Mouse (Mus musculus): Measurements from ENCODE around the gene Atp6v0a1. TPM values are rescaled to one million over a fixed set of nuclear protein-coding genes. Genes with fewer than 3 reads are reported as not detected.
"Not testable (repeated sequence)": the region's sequence is repeated elsewhere in the genome, so short reads cannot be mapped to it uniquely, and the experiment has no call there.

Gene Atp6v0a1
- total RNA-seq, 1 experiment from 2014 or later = 144 TPM

DNA sequence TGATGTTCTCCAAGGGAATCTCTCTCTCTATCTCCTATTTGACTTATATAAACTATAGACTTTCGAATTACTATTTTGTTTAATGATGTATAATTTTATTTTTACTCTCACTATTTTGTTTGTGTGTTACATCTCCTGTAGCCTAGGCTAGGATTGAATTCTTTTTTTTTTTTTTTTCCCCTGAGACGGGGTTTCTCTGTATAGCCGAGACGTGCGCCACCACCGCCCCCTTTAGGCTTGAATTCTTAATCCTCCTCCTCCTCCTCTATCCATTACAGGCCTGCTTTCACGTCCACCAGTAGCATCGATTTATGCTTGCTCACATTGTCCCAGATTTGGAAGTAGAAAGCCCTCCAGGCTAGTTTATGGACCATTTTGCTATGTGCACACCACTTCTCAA, 27.2 kb upstream of the Atp6v0a1 start:
- DNase-seq = no peak

DNA sequence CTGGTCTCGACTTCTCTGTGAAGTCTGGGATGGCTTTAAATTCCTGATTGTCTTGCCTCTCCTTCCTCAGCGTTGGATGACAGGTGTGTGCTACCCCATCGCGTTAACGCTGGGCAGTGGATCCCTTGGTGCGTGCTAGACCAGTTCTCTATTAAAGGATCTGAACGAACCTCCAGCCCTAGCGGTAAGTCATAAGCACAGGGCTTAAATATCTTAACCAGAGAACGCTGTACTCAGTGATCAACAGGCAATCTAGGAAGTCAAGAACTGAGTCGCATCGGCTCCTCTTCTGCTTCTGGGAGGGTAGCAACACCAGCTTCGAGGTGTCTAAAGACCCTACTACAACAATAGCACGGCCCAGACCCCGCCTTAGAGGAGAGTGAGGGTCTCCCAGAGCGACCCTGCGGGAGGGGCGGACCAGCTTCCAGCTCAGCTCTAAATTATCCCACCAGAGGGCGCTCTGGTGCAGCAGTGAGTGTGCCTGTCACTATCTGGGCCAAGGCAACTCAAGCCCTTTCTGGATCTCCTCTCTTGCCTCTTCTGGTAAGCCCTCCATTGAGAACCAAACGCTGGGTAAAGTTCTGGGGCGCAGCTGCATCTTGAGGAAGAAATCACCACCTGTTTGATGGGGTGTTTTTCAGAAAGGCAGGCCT, 26.0 kb upstream of the Atp6v0a1 start:
- DNase-seq = peak; percentile 85

DNA sequence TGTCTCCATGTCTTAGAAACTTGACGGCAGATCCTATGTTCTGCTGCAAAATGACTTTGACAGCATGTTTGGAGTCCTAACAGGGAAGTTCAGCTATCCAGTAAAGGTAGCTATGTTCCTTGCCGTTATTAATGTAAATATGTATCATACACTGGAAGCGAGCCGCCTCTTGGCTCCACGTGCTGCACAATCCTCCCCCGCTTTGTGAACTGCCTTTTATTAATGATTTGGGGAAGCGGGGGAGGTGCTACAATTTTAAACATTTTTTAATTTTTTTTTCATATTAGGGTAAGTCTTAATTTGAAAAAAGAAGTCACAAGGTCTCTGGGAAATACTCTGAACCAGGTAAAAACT, 25.5 kb upstream of the Atp6v0a1 start:
- no peak for DNase-seq

DNA sequence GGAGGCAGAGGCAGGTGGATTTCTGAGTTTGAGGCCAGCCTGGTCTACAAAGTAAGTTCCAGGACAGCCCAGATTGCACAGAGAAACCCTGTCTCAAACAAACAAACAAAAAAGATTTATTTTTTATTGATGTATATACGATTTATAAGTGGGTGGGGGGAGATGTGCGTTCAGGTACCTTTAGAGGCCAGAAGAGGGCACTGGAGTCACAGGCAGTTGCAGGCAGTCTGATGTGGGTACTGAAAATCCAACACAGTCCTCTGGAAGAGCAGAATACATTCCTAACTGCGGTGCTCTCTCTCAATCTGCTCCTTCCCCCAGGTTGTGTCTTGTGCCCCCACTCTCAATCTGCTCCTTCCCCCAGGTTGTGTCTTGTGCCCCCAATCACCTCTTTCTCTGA, 23.6 kb upstream of the Atp6v0a1 start:
- DNase-seq = no peak

DNA sequence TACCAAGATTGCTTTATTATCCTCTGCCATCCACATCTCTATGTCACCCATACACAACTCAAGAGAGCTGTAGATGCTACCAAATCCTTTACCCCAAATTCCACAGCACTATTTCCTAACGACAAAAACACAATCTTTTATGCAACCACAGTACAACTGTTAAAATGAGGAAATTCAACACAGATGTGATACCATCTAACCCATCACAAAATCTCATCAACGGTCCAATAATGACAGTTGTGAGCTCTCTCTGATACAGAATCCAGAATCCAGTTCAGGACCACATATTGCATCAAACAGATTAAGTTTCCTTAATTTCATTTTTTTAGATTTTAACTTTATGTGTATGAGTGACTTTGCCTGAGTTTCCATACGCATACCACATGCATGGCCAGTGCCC, 20.6 kb upstream of the Atp6v0a1 start:
- no peak for DNase-seq

DNA sequence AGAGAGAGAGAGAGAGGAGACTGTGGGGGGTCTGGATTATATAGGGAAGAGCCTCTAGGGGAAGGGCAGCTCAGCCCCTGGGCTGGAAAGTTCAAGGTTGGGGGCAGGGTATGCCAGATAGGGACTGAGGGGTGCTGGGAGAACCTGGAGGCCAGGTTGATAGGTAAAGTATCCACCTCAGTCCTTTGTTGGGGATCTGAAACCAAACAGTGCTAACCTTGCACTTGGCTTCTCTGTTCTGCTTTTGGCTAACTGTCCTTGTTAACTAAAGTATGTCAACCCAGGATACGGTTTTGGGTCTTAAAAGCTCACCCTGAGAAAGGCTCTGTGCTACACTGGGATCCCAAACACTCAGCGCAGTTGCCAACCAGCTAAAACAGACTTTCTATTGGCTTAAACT, 19.6 kb upstream of the Atp6v0a1 start:
- DNase-seq = no peak

DNA sequence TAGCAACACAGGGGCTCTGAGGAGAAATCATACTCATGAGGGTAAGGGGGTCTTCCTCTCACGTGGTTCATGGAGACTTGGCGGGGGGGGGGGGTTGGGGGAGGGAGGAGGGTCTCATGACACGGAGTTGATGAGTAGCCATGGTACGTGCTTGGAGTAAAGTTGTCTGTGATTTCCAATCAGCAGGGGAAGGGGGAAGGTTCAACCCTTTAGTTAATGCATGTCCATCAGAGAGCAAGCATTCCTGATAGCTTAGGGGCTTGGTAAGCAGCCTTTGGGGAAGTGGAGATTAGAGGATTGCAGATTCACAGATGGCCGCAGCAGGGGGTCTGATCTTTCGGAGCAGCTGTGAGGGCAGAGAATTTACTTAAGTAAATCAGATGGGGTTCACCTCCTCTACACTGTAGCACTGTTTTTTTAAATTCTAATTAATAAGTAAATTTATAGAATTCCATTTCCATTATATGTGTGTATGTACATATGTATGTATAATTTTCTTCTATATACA, 18.2 kb upstream of the Atp6v0a1 start:
- DNase-seq = no peak

DNA sequence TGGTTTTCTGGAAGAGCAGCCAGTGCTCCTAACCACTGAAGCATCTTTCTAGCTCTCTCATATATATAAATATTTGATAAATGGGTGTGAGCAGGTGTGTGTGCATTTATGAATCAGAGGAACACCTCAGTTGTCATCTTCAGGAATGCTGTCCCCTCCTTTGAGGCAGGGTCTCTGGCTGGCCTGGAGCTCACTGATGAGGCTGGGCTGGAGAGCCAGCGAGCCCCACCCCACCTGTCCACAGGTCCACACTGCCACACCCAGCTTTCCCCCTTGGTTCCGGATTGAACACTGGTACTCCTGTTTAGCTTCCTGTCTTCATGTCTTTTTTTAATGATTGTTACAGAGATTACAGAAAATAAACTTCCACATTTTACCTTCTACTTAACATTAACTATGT, 15.8 kb upstream of the Atp6v0a1 start:
- DNase-seq = no peak

DNA sequence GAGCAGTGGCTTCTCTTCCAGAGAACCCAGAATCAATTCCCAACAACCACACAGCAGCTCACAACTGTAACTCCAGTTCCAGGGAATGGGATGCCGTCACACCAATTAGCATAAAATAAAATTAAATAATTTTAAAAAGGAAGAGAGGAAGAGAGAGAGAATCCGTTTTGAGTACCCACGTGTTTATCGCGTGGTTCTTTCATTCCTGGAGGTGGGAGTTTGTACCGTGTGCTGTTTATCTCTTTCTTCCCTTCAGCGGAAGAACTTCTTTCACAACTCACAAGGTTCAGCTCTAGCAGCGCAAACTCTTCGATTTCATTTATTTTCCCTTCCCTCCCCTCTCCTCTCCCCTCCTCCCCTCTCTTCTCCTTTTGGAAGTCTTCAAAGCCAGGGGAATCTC, 15.0 kb upstream of the Atp6v0a1 start:
- no peak for DNase-seq

DNA sequence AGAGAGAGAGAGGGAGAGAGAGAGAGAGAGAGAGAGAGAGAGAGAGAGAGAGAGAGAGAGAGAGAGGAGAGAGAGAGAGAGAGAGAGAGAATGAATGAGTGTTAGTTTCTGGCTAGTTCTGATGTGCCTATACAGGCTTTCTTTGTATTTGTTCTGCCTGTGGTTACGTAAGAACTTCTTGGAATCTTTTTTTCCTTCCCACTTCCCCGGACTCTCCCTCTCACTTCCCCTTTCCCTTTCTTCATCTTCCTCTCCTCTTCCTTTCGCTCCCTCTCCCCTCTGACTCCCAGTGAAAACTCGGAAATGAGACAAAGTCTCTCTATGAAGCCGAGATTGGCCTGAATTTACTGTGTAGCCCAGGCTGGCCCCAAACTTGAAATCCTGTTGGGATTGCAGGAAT, 14.6 kb upstream of the Atp6v0a1 start:
- DNase-seq = no peak

DNA sequence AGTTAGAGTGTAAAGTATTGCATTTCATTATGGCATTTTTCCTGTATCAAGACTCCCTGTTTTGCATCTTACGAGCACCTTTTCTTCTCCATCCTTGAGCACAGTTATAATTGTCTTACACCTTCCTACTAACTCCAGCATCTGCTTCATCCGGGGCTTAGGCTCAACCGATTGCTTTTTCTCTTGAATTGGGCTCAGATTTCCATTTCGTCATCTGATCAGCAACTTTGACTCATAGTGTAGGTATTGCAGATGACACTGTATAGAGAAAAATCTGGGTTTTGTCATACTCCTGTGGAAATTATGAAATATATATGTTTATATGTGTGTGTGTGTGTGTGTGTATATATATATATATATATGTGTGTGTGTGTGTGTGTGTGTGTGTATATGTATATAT, 12.8 kb upstream of the Atp6v0a1 start:
- no peak for DNase-seq

DNA sequence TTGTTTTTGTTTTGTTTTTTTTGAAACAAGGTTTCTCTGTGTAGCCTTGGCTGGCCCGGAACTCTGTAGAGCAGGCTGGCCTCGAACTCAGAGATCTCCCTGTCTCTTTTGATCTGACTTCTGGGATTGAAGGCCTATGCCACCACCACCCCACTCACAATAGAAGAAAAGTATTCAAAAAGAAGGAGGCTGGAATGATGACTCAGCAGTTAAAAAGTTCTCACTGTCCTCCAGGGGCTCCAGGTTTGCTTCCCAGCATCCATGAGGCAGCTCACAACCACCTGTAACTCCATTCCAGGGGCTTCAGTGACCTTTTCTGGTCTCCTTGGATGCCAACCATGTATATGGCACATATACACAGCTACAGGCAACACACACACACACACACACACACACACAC, 10.4 kb upstream of the Atp6v0a1 start:
- no peak for DNase-seq

DNA sequence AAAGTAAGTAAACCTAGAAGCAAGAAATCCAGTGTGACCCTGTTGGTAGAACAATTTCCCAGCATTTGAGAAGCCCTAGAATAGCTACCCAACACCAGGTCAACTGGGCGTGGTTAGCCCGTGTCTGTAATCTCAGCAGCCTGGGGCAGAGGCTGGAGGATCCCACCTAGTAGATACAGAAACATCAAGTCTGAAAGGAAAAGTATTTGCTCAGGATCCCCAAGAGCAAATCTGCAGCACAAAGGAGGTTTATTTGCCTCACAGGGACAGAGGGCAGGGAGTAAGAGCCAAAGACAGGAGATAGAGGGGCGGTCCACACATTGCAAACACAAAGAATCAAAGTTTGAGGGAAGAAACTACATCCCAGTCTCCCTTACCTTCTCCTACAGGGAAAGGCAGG, 10.0 kb upstream of the Atp6v0a1 start:
- no peak for DNase-seq

DNA sequence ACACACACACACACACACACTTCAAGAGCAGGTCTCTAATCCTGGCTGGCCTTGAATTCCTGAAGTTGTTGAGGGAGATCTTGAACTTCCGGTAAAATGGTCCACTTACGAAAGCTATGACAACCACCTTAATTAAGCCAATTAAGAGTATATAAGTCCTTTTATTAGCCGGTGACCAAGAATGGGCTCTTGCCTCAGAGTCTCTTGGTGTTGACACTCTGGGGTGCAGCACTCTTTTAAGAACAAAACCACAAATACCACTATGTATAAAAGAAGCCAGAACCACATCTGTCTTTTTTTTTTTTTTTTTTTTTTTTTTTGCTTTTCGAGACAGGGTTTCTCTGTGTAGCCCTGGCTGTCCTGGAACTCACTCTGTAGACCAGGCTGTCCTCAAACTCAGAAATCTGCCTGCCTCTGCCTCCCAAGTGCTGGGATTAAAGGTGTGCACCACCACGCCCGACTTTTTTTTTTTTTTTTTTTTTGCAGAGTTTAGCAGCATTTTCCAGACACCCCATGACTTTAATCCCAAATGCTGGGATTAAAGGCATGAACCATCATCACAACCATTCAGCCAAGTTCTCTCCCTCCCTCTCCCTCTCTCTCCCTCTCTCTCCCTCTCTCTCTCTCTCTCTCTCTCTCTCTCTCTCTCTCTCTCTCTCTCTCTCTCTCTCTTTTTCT, 7.2 kb upstream of the Atp6v0a1 start:
- DNase-seq = not testable (repeated sequence)

DNA sequence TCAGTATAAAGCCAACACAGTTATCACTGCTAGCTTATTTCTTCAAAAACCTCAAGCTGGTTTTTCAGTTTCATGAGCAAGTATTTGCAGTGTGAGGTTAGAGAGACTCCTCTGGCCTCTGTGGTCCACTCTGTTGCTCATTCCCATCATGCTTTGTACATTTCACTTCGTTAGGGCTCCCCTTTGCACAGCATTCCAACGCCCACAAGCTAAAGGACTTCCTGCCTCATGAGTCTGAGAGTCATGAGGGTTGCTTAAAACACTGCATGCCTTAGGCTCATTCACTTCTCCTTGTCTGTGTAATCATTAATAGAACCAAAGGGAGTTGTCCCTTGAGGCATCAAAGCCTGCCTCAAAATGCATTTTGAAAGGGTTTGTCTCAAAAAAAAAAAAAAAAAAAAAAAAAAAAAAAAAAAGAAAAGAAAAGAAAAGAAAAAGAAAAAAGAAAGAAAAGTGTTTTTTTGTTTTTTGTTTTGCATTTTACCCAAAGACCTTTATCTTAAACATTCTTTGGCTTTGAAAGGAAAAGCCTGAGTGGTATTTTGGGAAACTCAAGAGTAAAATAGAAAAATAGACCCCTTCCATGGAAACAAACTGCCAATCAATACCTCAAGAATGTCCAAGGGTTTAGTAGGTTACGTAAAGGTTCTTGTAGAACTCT, 6.1 kb upstream of the Atp6v0a1 start:
- DNase-seq = no peak

DNA sequence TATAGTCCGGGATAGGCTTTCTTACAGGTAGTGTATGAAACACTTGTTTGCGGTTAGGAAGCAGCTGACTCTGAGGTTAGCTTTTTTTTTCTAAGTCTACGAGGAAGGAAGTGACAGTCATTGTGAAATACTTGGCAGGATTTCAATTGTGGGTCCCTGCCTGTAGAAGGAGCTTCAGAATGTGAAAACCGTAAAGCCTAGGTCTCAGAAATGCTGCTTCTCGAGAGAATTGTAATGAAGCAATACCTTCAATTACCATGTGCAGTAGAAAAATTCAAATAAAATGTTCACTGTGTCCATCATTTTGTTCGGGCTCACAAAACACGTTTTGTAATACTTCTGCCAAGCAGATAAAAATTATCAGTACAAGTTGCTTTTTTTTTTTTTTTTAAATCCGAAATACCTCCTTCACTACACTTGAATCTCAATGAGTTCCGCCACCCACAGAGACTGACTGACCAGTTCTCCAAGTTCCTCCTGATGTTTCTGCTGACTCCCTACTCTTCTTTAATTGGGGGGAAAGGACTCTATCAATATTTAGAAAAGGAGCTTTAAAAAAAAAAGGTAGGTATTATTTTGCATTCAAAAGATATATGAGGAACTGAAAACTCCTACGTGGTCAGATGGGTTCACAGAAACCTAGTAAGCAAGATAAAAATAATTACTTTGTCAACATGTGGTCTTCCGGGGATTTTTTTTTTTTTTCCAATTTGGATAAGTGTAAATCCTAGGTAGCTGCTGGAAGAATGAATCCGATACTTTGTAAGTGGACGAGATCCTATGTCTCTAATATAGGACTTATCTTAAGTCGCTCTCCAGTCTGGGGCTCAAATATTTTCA, 826 bp upstream of the Atp6v0a1 start:
- no peak for DNase-seq

DNA sequence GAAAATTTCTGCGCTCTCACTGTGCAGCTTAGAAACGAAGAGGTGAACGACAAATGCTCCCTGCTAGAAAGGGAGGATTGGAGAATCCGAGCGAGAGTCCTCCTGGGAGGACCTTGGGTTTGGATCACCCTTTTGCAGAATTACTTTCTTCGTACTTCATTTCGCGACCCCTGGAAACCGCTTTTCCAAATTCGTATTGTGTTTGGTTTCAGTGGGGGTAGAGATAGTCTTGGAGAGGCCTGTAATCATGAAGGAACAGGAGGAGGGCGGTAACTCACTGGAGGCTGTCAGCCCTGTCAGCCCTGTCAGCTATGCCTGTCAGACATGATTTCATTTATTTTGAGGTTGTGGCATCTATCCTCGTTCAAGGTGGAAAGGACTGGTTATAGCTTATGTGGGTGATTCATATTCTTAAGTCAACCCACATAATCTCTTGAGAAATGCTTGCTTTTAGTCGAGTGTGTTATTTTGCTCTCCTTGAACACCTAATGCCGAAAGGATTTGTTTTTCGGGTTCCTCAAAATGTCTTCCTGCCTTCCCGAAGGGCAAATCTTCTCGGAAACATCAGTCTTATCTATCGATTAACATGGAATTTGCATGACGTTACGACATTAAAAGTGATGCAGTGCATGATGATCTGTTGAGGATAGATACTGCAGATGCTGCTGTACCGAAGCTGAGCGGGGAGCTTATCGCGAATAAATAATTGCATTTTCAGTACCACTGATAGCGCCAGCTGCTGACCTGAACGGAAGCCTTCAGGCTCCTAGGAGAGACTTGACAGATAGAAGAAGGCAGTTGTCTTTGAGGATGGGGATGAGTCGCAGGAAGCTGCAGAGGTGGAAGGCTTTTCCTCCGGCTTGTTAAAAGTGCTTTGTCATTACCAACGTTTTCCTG, 884 bp downstream of the Atp6v0a1 start:
- DNase-seq = no peak

DNA sequence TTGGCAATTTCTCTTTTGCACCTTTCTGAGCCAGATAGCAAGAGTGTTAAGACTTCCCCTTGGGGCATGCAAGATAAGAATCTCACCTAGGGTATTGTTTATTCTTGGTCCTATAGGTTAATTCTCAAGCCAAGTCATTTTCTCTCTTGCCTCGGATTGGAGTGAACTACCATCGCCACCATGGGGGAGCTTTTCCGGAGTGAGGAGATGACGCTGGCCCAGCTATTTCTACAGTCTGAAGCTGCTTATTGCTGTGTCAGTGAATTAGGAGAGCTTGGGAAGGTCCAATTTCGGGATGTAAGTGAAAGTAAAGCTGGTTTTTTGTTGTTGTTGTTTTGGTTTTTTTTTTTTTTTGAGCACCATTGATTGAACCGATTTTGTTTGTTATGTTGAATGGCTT, 2.4 kb downstream of the Atp6v0a1 start:
- DNase-seq = no peak

DNA sequence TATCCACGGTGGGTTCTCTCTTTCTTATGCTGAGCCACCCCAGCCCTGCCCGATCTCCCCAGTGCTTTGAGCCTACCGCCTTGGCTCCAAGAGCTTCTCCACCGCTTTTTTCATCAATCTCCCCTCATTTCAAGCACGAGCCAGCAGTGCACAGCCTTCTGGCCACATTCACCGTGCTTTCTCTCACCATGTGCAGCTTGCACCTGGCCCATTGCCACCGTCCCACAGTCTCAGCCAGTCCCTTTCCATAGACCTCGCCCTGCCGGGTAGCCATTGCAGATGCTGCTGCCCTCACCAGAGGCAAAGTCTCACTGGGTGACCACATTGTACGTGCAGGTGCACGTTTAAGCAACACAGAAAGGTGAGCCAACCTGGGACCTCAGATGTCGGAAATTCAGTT, 14.1 kb downstream of the Atp6v0a1 start:
- no peak for DNase-seq

DNA sequence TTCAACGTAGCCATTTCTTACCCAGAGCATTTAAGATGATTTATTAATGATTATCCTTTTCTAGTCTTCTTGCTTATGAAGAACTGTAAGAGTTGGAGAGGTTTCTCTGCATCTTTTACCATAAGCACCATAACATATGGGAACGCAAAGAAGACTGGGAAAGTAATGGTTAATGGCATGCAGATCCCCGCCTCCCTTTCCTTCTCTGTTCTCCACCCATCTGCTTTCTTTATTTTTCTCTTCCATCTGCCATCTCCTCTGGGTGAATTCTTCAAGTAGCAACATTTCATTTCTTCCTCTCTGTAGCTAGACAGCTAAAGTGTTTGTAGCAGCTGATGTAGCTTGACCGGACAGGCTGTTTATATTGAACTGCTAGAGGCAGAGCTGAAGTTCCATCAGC, 14.7 kb downstream of the Atp6v0a1 start:
- no peak for DNase-seq

DNA sequence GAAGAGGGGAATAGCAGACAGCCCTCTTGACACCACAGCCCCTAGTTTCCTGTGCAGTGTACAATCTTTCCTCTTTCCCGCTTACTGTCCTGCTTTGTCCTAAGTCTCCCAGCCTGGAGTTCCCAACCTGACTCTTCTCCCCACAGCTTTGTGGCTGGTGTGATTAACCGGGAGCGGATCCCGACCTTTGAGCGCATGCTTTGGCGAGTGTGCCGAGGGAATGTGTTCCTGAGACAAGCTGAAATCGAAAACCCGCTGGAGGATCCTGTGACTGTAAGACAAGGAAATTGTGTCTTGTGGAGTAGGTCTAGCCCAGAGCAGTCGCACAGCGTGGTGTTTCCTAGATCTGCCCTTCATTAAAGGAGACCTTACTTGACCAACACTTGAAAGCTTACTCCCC, 17.9 kb downstream of the Atp6v0a1 start:
- DNase-seq = no peak

DNA sequence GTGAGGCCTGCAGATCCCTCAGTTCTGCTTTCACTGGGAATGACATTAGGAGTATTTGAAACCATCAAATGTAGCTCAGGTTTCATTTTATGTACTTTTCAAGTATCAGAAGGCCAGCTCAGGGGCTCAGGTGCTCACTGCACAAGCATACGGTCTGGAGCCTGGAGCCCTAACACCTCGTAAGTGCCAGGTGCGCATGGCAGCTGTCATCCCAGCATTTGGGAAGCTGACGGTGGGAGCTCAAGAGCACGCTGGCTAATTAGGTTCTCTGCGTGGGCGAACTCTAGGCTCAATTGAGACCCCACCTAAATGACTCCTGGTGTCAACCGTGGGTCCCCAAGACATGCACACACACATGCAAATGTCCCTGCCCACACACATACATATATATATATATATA, 20.1 kb downstream of the Atp6v0a1 start:
- DNase-seq = no peak
